Mouse (Mus musculus) heart, adult 8-10 months (tissue): ENCODE data around the gene Nde1. TPM values are rescaled to one million over a fixed set of nuclear protein-coding genes. Genes with fewer than 3 reads are reported as not detected.

ENCODE experiments used
- DNase-seq: peaks from one replicate; pipeline ENCODE4 v3.0.0; 2022; ENCODE audit warnings: low spot score
- microRNA-seq: library from miRNA; unstranded; fragments of <30 nt; microRNA quantifications from one replicate; pipeline ENCODE4 v1.2.0, GENCODE M21; 2022
- total RNA-seq, 4 experiments: library from RNA; stranded (reverse); gene quantifications; 2 replicates each; pipeline ENCODE4 v1.2.4; 2022

Gene Nde1
- total RNA-seq, 4 experiments from 2014 or later = 28.2 to 30.3 (median 29.6) TPM

DNA sequence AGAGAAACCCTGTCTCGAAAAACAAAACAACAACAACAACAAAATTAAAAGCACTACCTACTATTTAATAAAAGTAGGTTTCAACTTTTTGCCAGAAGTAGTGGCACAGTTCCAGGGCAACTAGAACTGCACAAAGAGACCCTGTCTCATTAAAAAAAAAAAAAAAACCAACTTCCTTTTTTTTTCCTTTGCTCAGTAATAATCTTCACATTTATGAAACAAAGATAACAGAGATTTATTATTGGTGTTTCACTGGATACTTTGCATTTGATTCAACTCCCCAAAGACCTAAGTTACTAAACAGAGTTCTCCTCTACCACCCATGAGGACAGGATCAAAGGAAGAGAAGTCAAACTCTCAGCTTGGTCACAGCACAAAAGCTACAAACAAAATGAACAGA, 2.1 kb upstream of the Nde1 start:
- no peak for DNase-seq

DNA sequence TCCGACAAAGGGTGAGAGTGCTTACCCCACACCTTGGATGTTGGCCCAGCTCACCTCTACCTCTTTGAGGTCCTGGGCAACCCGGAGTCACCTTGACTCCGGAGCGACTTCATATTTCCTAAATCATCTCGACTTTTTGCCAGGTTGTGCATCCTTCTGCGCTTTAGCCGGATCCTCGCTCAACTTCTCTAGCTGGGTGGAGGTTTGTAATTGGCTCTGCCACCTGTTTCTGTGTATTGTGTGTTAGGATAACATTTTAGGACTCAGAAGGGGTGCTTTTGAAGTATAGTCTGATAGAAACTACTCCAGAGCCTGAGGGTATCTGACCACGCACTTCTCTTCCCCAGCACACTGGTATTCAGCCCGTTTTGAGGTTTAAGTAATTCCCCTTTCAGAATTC, 656 bp downstream of the Nde1 start:
- DNase-seq = no peak

- no peak for DNase-seq
Observed at GRCm38 (mm10) chr16:14166490-14166889, 3.4 kb downstream of the Nde1 start.

GRCm38 (mm10) chr16:14169706-14170105, 6.6 kb downstream of the Nde1 start:
- DNase-seq = no peak

DNA sequence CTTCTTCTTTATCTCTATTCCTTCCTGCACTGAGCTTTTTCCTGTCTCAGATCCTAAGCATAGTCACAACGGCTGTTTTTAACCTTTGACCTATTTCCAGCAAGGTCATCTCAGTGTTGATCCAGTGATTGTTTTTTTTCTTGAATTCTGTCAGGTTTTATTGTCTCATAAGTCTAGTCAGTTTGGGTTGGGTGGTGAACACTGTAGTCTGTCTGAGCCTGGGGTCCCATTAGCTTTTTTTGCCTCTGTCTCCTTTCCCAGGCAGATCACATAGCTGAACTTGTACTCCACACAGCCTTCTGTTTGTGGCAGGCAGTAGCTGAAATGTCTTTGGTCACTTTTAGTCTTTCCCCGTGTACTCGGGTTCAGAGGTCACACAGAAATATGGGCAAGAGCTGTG, 15.0 kb downstream of the Nde1 start:
- no peak for DNase-seq

DNA sequence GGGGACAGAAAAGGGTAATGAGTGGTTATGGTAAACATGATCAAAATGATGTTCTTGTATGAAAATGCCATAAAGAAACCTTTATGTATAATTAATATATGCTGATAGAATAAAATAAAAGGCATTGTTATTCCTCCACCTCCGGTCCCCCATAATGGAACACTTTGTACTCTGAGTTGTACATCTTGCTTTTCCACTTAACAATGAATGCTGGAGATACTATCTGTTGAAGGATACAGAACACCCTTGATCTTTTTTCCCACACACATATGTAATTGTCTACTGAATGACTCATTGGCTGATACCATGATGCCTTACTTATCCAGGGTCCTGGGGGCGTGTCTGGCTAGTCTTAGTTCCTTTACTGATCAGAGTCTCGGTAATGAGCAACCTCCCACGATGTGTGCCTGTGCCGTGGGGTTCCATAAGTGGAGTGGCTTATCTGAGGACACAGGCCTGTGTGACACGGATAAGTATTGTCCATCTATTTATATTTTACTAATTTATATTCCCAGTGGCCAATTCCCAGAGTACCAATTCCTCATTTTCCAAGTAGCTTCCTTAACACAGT, 17.2 kb downstream of the Nde1 start:
- DNase-seq = peak; percentile 19

DNA sequence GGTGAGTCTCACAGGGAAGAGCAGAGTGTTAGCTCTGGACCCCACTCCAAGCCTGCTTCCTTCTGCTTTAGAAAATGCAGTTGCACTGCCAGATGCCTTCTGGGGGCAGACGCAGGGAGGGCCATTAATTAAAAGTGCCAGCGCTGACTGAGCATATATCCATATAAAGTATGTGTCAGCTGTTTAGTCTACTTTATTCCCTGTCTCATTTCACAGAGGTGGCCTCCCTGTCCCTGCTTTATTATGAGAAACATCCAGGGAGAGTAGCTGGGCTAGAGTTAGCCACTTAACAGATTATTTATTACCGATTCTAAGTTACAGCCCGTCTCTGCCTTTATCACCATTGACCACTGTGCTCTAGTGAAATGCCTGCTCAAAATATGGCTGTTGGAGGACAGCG, 19.3 kb downstream of the Nde1 start:
- no peak for DNase-seq

GRCm38 (mm10) chr16:14183856-14184255, 20.8 kb downstream of the Nde1 start:
- DNase-seq = no peak

- no peak for DNase-seq
Observed at GRCm38 (mm10) chr16:14185516-14185915, 22.4 kb downstream of the Nde1 start.

DNA sequence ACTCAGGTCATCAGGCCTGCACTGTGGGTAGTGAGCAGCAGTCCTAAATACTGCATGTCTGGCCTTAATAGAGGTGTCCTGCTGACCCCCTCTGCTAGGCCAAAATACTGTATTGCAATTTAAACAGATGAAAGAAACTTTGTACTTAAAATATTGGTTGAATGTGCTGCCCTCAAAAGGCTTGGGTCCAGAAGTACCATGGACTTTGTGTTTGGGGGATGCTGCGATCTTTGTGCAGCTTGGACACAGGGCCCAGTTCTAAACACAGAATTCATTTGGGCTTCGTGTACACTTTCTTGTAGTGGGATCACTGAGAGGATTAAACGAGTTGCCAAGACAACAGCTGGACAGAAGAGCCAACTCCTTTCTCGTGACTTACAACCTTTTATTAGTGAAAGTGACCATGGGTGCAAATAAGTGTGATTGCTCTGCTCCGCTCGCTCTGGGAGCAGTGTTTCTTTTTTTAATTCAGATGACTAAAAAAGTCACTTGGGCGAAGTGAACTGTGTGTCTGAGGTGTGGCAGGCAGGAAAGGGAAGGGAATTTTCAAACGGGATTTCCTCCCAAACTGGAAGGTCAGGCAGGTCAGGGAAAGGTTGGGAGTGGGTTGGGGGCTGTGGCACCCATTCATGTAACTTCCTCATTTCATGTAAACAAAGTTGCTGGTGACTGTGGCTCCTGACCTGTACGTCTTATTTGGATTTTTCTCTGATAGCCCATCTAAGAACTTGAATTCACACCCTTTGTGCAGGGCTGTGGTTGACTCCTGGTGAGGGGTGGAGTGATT, 31.3 kb downstream of the Nde1 start:
- peak; percentile 35 for DNase-seq

- DNase-seq = peak; percentile 56
Observed at GRCm38 (mm10) chr16:14195427-14195826, 32.4 kb downstream of the Nde1 start.

GRCm38 (mm10) chr16:14198798-14199197, 35.7 kb downstream of the Nde1 start:
- no peak for DNase-seq

GRCm38 (mm10) chr16:14215156-14215555, 52.1 kb downstream of the Nde1 start:
- DNase-seq = no peak

GRCm38 (mm10) chr16:14237100-14237723, 74.1 kb downstream of the Nde1 start:
- DNase-seq = peak; percentile 74

DNA sequence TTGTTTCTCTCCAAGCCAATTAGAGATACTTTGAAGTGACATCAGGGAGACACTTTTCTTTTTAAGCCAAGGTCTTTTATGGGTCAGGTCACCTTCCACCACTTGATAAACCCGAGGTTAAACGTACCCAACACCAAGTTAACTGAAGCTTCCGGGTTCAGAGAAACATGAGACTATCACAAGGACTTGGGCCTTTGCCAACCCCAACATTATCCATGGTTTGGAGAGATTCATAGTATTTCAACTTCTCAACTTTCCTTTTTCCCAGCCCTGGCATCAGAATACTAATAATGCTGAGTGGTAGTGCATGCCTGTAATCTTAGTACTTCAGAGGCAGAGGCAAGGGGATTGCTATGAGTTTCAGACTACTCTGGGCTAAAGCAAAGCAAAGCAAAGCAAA, 79.0 kb downstream of the Nde1 start:
- no peak for DNase-seq

Small RNAs within 50 kb of the gene (microRNA-seq; reads per million reads assigned to microRNA genes)
- gene Gm27671 = not detected
- 769 reads per million, percentile 79 among the genes with 10 or more reads in this experiment for gene Mir484

Other genes starting within 250 kb of the Nde1 start
- under 1 TPM in 2 of 4 experiments, not detected in 2; 0.19 to 0.69 TPM for gene 2900011O08Rik, start 176.7 kb upstream of the Nde1 start, total RNA-seq
- not detected for gene Ifitm7, start 176.4 kb upstream of the Nde1 start, total RNA-seq
- gene Marf1, start 76 bp downstream of the Nde1 start, total RNA-seq = 10 to 100 TPM; 32.8 to 38.0 (median 35.4) TPM
- 10 to 100 TPM; 17.3 to 28.2 (median 21.5) TPM for gene Myh11, start 128.1 kb downstream of the Nde1 start, total RNA-seq
- gene Fopnl, start 154.1 kb downstream of the Nde1 start, total RNA-seq = 10 to 100 TPM; 61.1 to 70.9 (median 64.9) TPM
- 10 to 100 TPM; 15.7 to 25.5 (median 21.1) TPM for gene Abcc1, start 198.3 kb downstream of the Nde1 start, total RNA-seq